Mouse (Mus musculus): ENCODE measurements around the gene Spata31d1d. TPM values are rescaled to one million over a fixed set of nuclear protein-coding genes. Genes with fewer than 3 reads are reported as not detected.
"Not testable (repeated sequence)": the region's sequence is repeated elsewhere in the genome, so short reads cannot be mapped to it uniquely, and the experiment has no call there.

The Spata31d1d gene
- polyA plus RNA-seq, 1 experiment from 2014 or later, result not detected

DNA sequence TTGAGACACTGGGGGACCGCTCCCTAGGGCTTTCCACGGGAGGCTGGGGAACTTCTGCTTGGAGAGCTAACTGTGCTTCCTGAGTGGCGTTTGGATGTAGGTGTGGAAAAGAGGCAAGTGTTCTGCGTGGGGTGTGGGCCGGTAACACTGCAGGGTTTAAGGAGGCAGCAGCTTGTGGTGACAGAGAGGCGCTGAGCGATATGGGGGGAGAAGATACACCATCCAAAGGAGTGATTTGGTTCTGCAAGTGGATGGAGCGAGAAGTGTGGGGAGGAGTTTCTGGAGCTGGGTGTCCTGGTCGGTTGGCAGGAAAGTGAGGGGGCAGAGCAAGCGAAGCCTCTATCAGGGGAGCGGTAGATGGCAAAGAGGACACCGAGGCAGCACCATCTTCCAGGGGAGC lies 28.0 kb downstream of the Spata31d1d start:
- Histone ChIP-seq H3K27me3 (ENCODE audit: control insufficient read depth, insufficient read depth, low read length) (no peaks in the 10 kb centered on the region; the same call in 1 of the 2 replicates), H3K27ac (ENCODE audit: low read depth, low read length) (no peak overlapping the region), H3K4me3 (ENCODE audit: low read depth, low read length) (no peak overlapping the region), H3K36me3 (ENCODE audit: control insufficient read depth, insufficient read depth, low read length) (no peaks in the 10 kb centered on the region), H3K4me2 (no peak overlapping the region), H3K4me1 (ENCODE audit: control insufficient read depth, insufficient read depth, low read length) (peaks cover 7% of the 10 kb centered on the region), H3K9me3 (replicated peaks; ENCODE audit: control insufficient read depth, low read length) (no peaks in the 10 kb centered on the region), H3K9ac (ENCODE audit: low read depth, low read length) (no peak overlapping the region)
- 71% methylated on average over 12 of the region's 12 CpGs for WGBS (ENCODE audit: insufficient replicate concordance)
- no peak for ATAC-seq (replicated peaks; ENCODE audit: insufficient number of reproducible peaks, low FRiP score, low TSS enrichment)

DNA sequence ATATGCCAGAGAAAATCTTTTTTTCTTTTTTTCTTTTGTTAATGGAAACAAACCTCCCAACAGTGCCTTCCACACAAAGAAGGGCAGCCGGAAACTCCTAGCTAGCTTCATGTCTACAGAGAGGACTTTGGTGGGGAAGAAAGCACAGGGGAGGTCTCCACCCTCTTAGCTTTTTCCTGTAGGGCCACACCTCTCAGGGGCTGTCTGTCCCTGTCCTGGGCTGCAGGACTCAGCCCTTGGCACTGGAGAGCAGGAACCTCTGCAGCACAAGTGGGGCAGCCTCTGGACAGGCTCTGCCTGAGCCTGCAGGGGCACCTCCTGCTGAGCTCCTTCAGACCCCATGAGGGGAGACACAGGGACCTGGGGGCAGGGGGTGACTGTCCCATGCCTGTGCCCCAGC lies 31.4 kb downstream of the Spata31d1d start:
- not testable (repeated sequence) for H3K36me3 ChIP-seq (ENCODE audit: control insufficient read depth, insufficient read depth, low read length); H3K4me1 ChIP-seq (ENCODE audit: control insufficient read depth, insufficient read depth, low read length); H3K9ac ChIP-seq (ENCODE audit: low read depth, low read length); H3K9me3 ChIP-seq (replicated peaks; ENCODE audit: control insufficient read depth, low read length); H3K4me2 ChIP-seq; H3K4me3 ChIP-seq (ENCODE audit: low read depth, low read length); H3K27me3 ChIP-seq (ENCODE audit: control insufficient read depth, insufficient read depth, low read length); ATAC-seq (replicated peaks; ENCODE audit: insufficient number of reproducible peaks, low FRiP score, low TSS enrichment); H3K27ac ChIP-seq (ENCODE audit: low read depth, low read length)
- 42% methylated on average over 1 of the region's 1 CpGs for WGBS (ENCODE audit: insufficient replicate concordance)

- Histone ChIP-seq H3K4me3 (ENCODE audit: low read depth, low read length) (no peak overlapping the region), H3K27ac (ENCODE audit: low read depth, low read length) (no peak overlapping the region), H3K4me2 (no peak overlapping the region), H3K9ac (ENCODE audit: low read depth, low read length) (no peak overlapping the region), H3K4me1 (ENCODE audit: control insufficient read depth, insufficient read depth, low read length) (no peaks in the 10 kb centered on the region), H3K27me3 (ENCODE audit: control insufficient read depth, insufficient read depth, low read length) (no peaks in the 10 kb centered on the region; the same call in 1 of the 2 replicates), H3K36me3 (ENCODE audit: control insufficient read depth, insufficient read depth, low read length) (no peaks in the 10 kb centered on the region), H3K9me3 (replicated peaks; ENCODE audit: control insufficient read depth, low read length) (no peaks in the 10 kb centered on the region)
- ATAC-seq (replicated peaks; ENCODE audit: insufficient number of reproducible peaks, low FRiP score, low TSS enrichment), result no peak
- 89% methylated on average over 8 of the region's 8 CpGs for WGBS (ENCODE audit: insufficient replicate concordance)
These were observed 32.4 kb downstream of the Spata31d1d start for GRCm38 (mm10) chr13:59699131-59699530.

- no peak overlapping the region for H3K27ac ChIP-seq (ENCODE audit: low read depth, low read length)
- 85% methylated on average over 7 of the region's 7 CpGs for WGBS (ENCODE audit: insufficient replicate concordance)
- H3K4me3 ChIP-seq (ENCODE audit: low read depth, low read length), result no peak overlapping the region
- H3K4me1 ChIP-seq (ENCODE audit: control insufficient read depth, insufficient read depth, low read length), result no peaks in the 10 kb centered on the region
- ATAC-seq (replicated peaks; ENCODE audit: insufficient number of reproducible peaks, low FRiP score, low TSS enrichment), result no peak
- H3K27me3 ChIP-seq (ENCODE audit: control insufficient read depth, insufficient read depth, low read length), result no peaks in the 10 kb centered on the region
- H3K9ac ChIP-seq (ENCODE audit: low read depth, low read length), result no peak overlapping the region
- no peaks in the 10 kb centered on the region for H3K36me3 ChIP-seq (ENCODE audit: control insufficient read depth, insufficient read depth, low read length)
- no peak overlapping the region for H3K4me2 ChIP-seq
- no peaks in the 10 kb centered on the region for H3K9me3 ChIP-seq (replicated peaks; ENCODE audit: control insufficient read depth, low read length)
These were observed 35.8 kb downstream of the Spata31d1d start for GRCm38 (mm10) chr13:59695781-59696180.

- no peaks in the 10 kb centered on the region for H3K9me3 ChIP-seq (replicated peaks; ENCODE audit: control insufficient read depth, low read length)
- no peak within 1 kb of the TSS for H3K9ac ChIP-seq (ENCODE audit: low read depth, low read length)
- no peak within 1 kb of the TSS for H3K4me3 ChIP-seq (ENCODE audit: low read depth, low read length)
- ATAC-seq (replicated peaks; ENCODE audit: insufficient number of reproducible peaks, low FRiP score, low TSS enrichment), result no peak
- H3K27ac ChIP-seq (ENCODE audit: low read depth, low read length), result no peak within 1 kb of the TSS
- no peaks in the 10 kb centered on the region for H3K27me3 ChIP-seq (ENCODE audit: control insufficient read depth, insufficient read depth, low read length)
- H3K4me2 ChIP-seq, result no peak within 1 kb of the TSS
- no peaks in the 10 kb centered on the region for H3K4me1 ChIP-seq (ENCODE audit: control insufficient read depth, insufficient read depth, low read length)
- no peaks in the 10 kb centered on the region for H3K36me3 ChIP-seq (ENCODE audit: control insufficient read depth, insufficient read depth, low read length)
- WGBS (ENCODE audit: insufficient replicate concordance), result 78% methylated on average over 3 of the region's 3 CpGs
These were observed 37.5 kb downstream of the Spata31d1d start, which contains the start of gene 4921517D22Rik for GRCm38 (mm10) chr13:59694008-59694407. Gene 4921517D22Rik (minus strand): TSS chr13:59694108.

DNA sequence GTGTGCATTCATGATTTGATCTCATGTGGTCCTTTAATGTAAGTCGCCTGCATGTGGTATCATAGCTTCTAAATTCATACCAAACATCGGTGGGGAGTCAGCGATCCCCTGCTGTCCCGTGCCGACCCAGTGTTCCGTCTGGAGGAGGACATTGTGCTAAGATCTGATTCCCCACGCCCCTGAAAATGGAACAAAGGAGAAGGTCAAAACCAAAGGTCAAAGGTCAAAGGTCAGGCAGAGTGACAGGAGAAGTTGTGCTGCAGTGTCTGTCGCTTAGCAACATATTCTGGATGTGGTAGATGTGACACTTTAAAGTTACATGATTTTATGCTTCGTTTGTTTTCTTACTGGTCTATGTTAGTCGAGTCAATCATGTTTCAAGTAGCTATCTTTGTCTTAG lies 40.1 kb downstream of the Spata31d1d start:
- no peak overlapping the region for H3K9ac ChIP-seq (ENCODE audit: low read depth, low read length)
- H3K4me3 ChIP-seq (ENCODE audit: low read depth, low read length), result no peak overlapping the region
- H3K4me1 ChIP-seq (ENCODE audit: control insufficient read depth, insufficient read depth, low read length), result no peaks in the 10 kb centered on the region
- 80% methylated on average over 10 of the region's 10 CpGs for WGBS (ENCODE audit: insufficient replicate concordance)
- no peaks in the 10 kb centered on the region for H3K27me3 ChIP-seq (ENCODE audit: control insufficient read depth, insufficient read depth, low read length)
- no peak overlapping the region for H3K27ac ChIP-seq (ENCODE audit: low read depth, low read length)
- ATAC-seq (replicated peaks; ENCODE audit: insufficient number of reproducible peaks, low FRiP score, low TSS enrichment), result no peak
- no peaks in the 10 kb centered on the region for H3K36me3 ChIP-seq (ENCODE audit: control insufficient read depth, insufficient read depth, low read length)
- no peaks in the 10 kb centered on the region for H3K9me3 ChIP-seq (replicated peaks; ENCODE audit: control insufficient read depth, low read length)
- no peak overlapping the region for H3K4me2 ChIP-seq

- WGBS (ENCODE audit: insufficient replicate concordance), result 82% methylated on average over 7 of the region's 7 CpGs
- Histone ChIP-seq H3K4me3 (ENCODE audit: low read depth, low read length) (no peak overlapping the region), H3K27ac (ENCODE audit: low read depth, low read length) (no peak overlapping the region), H3K9ac (ENCODE audit: low read depth, low read length) (no peak overlapping the region), H3K4me1 (ENCODE audit: control insufficient read depth, insufficient read depth, low read length) (no peaks in the 10 kb centered on the region), H3K4me2 (no peak overlapping the region), H3K27me3 (ENCODE audit: control insufficient read depth, insufficient read depth, low read length) (no peaks in the 10 kb centered on the region), H3K36me3 (ENCODE audit: control insufficient read depth, insufficient read depth, low read length) (no peaks in the 10 kb centered on the region), H3K9me3 (replicated peaks; ENCODE audit: control insufficient read depth, low read length) (no peaks in the 10 kb centered on the region)
- ATAC-seq (replicated peaks; ENCODE audit: insufficient number of reproducible peaks, low FRiP score, low TSS enrichment), result no peak
These were observed 41.0 kb downstream of the Spata31d1d start for GRCm38 (mm10) chr13:59690576-59690975.

DNA sequence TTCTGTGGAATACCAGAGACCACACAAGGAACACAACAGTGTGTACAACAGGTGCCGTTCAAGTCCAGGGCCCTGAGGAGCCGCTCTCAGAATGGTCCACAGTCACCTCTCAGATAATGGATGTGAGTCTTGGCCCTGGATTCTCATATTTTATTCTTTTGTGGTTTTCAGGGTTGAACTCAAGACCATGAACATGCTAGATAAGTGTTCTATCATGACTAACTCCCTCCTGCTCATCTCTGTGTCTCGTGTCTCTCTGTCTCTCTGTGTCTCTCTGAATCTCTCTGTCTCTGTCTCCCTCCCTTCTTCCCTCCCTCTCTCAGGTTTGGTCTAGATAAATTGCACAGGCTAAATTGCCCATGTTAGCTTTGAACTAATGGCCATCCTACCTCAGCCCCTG lies 41.7 kb downstream of the Spata31d1d start:
- ATAC-seq (replicated peaks; ENCODE audit: insufficient number of reproducible peaks, low FRiP score, low TSS enrichment), result no peak
- WGBS (ENCODE audit: insufficient replicate concordance), result 90% methylated on average over 3 of the region's 3 CpGs

GRCm38 (mm10) chr13:59689313-59689712 lies 42.2 kb downstream of the Spata31d1d start:
- H3K4me2 ChIP-seq, result no peak overlapping the region
- WGBS (ENCODE audit: insufficient replicate concordance), result 72% methylated on average over 9 of the region's 9 CpGs
- no peak overlapping the region for H3K4me3 ChIP-seq (ENCODE audit: low read depth, low read length)
- H3K4me1 ChIP-seq (ENCODE audit: control insufficient read depth, insufficient read depth, low read length), result no peaks in the 10 kb centered on the region
- H3K9me3 ChIP-seq (replicated peaks; ENCODE audit: control insufficient read depth, low read length), result no peaks in the 10 kb centered on the region
- no peak for ATAC-seq (replicated peaks; ENCODE audit: insufficient number of reproducible peaks, low FRiP score, low TSS enrichment)
- H3K9ac ChIP-seq (ENCODE audit: low read depth, low read length), result no peak overlapping the region
- no peaks in the 10 kb centered on the region for H3K27me3 ChIP-seq (ENCODE audit: control insufficient read depth, insufficient read depth, low read length)
- H3K36me3 ChIP-seq (ENCODE audit: control insufficient read depth, insufficient read depth, low read length), result no peaks in the 10 kb centered on the region
- H3K27ac ChIP-seq (ENCODE audit: low read depth, low read length), result no peak overlapping the region

More for the DNA sequence above, 41.7 kb downstream of the Spata31d1d start:
- H3K9me3 ChIP-seq (replicated peaks; ENCODE audit: control insufficient read depth, low read length), result no peaks in the 10 kb centered on the region
- H3K9ac ChIP-seq (ENCODE audit: low read depth, low read length), result no peak overlapping the region
- H3K4me2 ChIP-seq, result no peak overlapping the region
- H3K4me1 ChIP-seq (ENCODE audit: control insufficient read depth, insufficient read depth, low read length), result no peaks in the 10 kb centered on the region
- H3K27me3 ChIP-seq (ENCODE audit: control insufficient read depth, insufficient read depth, low read length), result no peaks in the 10 kb centered on the region
- H3K36me3 ChIP-seq (ENCODE audit: control insufficient read depth, insufficient read depth, low read length), result no peaks in the 10 kb centered on the region
- no peak overlapping the region for H3K4me3 ChIP-seq (ENCODE audit: low read depth, low read length)
- no peak overlapping the region for H3K27ac ChIP-seq (ENCODE audit: low read depth, low read length)

Measured in heart, embryonic 11.5 days (tissue).